Mouse (Mus musculus) megakaryocyte, embryonic 14.5 days (primary cell): ENCODE data around the gene Adcy4.

Experiments used
- FLI1 ChIP-seq: IDR thresholded peaks from 2 replicates; pipeline ENCODE4 v1.6.1; 2012; ENCODE audit warnings: low read length, inconsistent platforms, mixed read lengths
- GATA1 ChIP-seq: IDR thresholded peaks from 3 replicates; pipeline ENCODE4 v1.6.1; 2012; ENCODE audit warnings: mixed read lengths, low read length, inconsistent platforms, borderline replicate concordance

DNA sequence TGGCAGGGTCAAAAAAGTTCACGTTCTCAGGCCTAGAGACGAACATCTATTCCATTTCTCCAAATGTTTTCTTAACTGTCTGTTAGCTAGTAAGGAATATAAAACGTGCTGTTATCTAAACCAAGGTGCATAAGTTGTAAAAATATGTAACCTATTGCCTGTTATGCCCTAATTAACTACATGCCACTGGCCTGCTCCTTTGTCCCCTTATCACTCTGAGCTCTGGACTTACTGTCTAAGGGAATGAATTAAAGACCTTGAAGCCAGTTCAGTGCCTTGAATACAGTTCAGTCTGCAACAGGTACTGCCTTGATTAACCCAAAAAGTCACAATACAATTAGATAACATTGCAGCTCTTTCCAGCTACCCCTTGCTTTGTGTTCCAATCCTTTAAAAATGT, 48.6 kb downstream of the Adcy4 start:
- TF ChIP-seq GATA1 (no peak), FLI1 (no peak)
